Mouse (Mus musculus): ENCODE measurements at regions not wholly inside any gene's neighbourhood (a gene's known extent, or its start where the extent isn't known, plus 50 kb on each side); places are given as distances from the start of the nearest gene placed in this dataset.
A peak's percentile ranks its signal among the peaks of the same experiment; 100 is the strongest.

DNA sequence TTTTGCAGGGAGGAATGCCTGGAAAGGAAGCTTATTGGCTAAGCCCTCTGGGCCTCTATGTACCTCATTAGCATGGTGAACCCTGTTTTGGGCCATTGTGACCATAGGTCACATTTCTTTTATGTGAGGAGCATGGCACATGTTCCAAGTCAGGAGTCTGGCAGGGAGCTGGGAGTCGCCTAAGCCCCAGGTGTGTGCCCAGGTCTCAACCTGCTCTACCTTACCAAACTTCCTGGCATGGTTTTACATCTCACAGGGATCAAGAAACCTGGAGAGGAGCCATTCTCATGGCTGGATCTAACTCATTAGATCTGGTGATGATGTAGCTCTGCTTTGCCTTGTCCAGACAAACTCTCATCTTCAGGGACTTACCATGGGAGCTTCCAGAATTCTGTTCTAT, 161.0 kb upstream of the Eif4g2 start:
- no peak for DNase-seq (ENCODE audit: low read depth, low spot score)

GRCm38 (mm10) chr7:111242646-111243045, 159.8 kb upstream of the Eif4g2 start:
- DNase-seq (ENCODE audit: low read depth, low spot score): no peak

- DNase-seq (ENCODE audit: low read depth, low spot score): no peak
These were observed 158.7 kb upstream of the Eif4g2 start for GRCm38 (mm10) chr7:111241538-111241937.

DNA sequence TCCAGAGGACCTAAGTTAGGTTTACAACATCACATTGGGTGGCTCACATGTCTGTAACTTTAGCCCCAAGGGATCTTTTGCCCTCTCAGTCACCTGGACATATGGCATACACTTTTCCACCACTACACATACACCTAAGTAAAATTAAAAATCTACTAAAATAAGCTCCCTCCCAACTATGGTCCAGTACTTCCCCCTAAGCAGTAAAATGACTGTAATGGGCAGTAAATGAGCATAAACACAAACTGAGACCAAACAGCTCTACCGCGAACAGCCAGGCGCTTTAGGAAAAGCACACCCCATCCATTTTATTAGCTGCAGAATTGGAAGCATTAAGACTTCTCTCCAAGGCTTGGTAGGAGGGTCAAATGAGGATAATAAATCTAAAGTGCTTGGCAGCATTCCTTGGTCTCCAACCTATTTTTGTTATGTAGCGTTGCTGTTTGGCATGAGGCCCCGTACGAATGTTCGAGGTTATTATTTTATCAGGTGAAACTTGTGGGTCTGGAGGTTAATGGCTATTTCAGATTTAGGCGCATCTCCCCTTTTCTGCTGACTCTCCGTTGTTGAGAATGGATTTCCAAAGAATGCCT, 157.5 kb upstream of the Eif4g2 start:
- DNase-seq (ENCODE audit: low read depth, low spot score): no peak

- no peak for DNase-seq (ENCODE audit: low read depth, low spot score)
These were observed 155.0 kb upstream of the Eif4g2 start for GRCm38 (mm10) chr7:111237819-111238218.

GRCm38 (mm10) chr7:111230630-111231029, 147.8 kb upstream of the Eif4g2 start:
- DNase-seq (ENCODE audit: low read depth, low spot score): no peak

GRCm38 (mm10) chr7:111227082-111227481, 144.3 kb upstream of the Eif4g2 start:
- no peak for DNase-seq (ENCODE audit: low read depth, low spot score)

- no peak for DNase-seq (ENCODE audit: low read depth, low spot score)
These were observed 143.3 kb upstream of the Eif4g2 start for GRCm38 (mm10) chr7:111226026-111226656.

DNA sequence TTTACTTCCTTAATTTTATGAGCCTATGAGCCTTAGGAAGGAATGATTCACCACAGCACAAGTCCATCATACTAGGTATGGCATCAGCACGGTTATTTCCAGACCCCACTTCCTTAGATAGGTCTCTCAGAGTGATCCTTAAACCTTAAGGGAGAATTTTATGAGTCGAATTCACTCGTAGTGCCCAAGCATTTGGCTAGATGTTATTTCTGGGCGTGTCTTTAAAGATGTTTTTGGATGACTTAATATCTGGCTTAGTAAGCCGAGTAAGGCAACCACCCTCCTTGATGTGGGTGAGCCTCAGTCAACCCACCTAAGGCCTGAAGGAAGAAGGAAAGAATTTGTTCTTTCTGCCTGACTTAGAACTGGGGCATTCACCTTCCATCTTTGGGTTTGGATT, 132.8 kb upstream of the Eif4g2 start:
- DNase-seq (ENCODE audit: low read depth, low spot score): no peak

DNA sequence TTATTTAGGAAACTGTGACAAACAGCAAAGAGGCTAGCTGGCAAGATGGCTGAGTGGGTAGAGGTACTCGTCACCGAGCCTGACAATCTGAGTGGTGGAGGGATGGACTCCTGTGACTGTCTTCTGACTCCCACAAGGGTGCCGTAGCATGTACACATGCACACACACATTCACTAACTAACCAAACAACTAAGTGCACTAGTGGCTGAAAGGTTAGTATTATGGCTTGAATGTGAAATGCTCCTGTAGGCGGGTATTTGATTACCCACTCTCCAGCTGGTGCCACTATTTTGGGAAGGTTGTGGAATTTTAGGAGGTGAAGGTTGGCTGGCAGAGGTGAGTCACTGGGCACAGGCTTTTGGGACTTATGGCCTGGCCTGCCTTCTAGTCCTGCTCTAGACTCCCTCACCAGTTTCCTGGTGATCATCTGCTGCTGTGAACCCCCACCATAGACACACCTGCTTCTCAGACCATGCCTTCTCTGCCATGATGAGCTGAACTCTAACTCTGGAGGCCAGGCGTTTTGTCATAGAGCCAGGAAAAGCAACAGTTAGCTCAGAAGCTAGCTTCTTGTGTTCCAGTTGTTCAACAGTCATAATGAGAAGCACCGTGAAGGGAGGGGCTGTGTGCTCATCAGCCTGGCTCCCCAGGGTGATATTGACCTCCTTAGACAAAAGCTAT, 131.5 kb upstream of the Eif4g2 start:
- DNase-seq (ENCODE audit: low read depth, low spot score): no peak

GRCm38 (mm10) chr7:111212188-111212587, 129.4 kb upstream of the Eif4g2 start:
- DNase-seq (ENCODE audit: low read depth, low spot score): no peak

- no peak for DNase-seq (ENCODE audit: low read depth, low spot score)
These were observed 128.8 kb upstream of the Eif4g2 start for GRCm38 (mm10) chr7:111211641-111212040.

DNA sequence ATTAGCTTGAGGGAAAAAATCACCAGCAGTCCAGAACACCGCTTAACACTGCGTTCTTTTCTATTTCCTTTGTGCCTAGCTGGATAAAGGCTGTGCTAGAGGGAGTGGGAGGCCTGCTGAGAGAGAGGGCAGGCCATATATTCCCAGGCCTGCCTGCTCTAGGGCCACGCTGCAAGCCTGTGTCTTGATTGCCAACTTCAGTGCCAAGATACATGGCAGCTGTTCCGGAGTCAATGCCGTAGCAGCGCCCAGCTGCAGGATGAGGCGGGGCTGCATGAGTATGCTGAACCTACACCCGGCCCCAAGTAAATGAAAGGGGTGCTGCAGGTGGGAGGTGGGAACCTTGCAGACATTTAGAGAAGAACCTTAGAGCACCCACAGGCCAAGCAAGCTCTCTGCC, 127.5 kb upstream of the Eif4g2 start:
- DNase-seq (ENCODE audit: low read depth, low spot score): no peak

- DNase-seq (ENCODE audit: low read depth, low spot score): no peak
These were observed 123.0 kb upstream of the Eif4g2 start for GRCm38 (mm10) chr7:111205876-111206275.

DNA sequence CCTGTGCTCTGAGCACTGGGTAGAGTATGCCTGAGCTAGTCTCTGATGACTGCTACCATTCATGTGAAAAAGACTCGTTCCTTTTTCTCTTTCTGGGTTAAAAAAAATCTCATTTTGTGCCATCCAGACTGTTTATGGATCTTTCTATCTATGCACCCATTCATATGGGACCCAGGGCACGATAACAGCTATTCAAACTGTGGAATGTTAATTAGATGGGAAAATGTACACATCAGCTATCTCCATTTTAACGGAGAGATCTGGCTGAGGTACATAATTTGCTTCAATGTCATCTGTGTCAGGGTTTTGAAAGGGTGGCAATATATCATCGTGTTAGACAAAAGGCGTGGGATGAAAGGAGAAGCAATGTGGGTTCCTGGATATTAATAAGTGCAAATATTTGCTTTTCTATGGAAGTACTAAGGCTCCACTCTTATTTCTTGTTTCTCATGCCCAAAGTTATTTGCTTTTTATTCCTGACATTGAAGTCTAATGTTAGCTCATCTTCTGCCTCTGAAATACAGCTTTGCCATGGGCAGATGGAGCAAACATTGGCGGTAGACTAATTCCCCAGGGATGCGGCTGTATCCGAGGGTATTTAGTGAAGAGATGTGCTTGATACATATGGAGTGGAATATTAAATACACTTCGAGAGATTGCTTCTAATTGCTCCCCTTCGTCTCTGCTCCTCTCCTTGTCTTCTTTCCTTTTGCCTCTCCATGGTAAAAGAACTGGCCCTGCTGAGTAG, 116.0 kb upstream of the Eif4g2 start:
- no peak for DNase-seq (ENCODE audit: low read depth, low spot score)

- DNase-seq (ENCODE audit: low read depth, low spot score): no peak
These were observed 108.8 kb upstream of the Eif4g2 start for GRCm38 (mm10) chr7:111191674-111192073.

GRCm38 (mm10) chr7:111191216-111191615, 108.4 kb upstream of the Eif4g2 start:
- no peak for DNase-seq (ENCODE audit: low read depth, low spot score)

DNA sequence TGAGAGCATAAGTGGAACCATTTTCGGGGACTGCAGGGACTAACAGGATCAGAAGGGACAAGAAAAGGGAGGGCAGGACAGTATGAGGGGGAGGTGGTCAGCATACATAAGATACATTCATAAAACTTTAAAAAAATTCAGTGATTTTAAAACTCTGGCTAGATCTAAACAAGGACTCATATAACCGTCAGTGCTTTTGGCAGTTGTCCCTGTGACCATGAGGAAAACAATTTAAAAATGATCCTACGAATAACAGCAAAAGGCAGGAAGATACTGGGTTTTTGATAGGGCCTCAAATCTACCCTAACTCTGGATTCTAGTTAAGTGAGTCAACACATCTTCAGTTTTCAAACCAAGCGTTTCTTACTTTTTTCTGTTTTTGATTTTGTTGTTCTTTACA, 106.9 kb upstream of the Eif4g2 start:
- no peak for DNase-seq (ENCODE audit: low read depth, low spot score)

DNA sequence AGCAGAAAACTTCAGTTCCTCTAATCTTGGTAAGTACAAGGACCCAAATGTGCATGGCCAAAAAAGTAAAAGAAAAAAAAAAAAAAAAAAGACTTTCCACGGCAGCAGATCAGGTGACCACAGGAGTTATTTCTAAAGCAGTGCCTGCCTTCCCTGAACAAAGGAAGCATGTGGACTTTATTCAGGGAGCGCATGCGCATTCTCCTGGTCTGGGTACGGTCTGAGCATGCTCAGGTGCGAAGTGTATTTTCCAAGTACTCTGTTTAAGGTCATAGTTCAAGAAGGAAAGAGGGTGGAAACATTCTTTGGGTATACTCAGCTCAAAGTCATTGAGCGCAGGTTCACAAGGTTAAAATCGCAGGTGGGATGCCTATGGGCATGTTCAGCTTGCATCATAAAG, 103.1 kb upstream of the Eif4g2 start:
- no peak for DNase-seq (ENCODE audit: low read depth, low spot score)

DNA sequence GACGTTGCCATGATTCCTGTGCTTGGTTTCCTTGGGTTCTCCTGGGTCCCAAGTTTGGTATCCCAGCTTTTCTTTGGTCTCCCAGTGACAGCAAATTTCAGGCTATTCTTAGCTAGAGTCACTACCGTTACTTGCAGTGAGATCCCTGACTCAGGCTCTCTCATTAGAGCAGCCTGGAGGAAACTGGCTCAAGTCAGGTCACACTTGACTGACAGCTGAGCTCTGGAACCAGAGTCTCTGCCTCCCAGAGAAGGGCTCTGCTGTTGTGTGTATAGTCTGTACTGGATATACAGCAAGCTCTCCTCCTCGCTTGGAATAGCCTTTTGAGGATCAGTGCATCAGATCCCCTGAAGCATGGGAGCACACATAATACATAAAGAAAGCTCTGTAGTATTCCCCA, 100.7 kb upstream of the Eif4g2 start:
- DNase-seq (ENCODE audit: low read depth, low spot score): no peak

- DNase-seq (ENCODE audit: low read depth, low spot score): peak; percentile 6
These were observed 99.5 kb upstream of the Eif4g2 start for GRCm38 (mm10) chr7:111182319-111182718.

Data from CD4-positive helper T cell, adult 2 months (primary cell).